Mouse (Mus musculus) Patski (cell line): ENCODE measurements at regions not wholly inside any gene's neighbourhood (a gene's known extent, or its start where the extent isn't known, plus 50 kb on each side); places are given as distances from the start of the nearest gene placed in this dataset.

ENCODE experiments used
- ATAC-seq: fragments of 100-300 bp; one replicate; pipeline ENCODE4 v1.8.0; 2021
- CTCF ChIA-PET: fragments of 350-600 bp; sonication (Branson Sonifier 250); formaldehyde crosslinking; loops from one replicate; lab custom pipeline; 2022; ENCODE audit warnings: inconsistent platforms; lab: Charles Lee
- POLR2A ChIA-PET: fragments of 350-600 bp; sonication (Branson Sonifier 250); formaldehyde crosslinking; loops from one replicate; lab custom pipeline; 2022; ENCODE audit warnings: antibody characterized with exemption, inconsistent platforms; lab: Charles Lee
- DNase-seq: peaks from one replicate; pipeline ENCODE4 v3.0.0-alpha.2; 2011; ENCODE audit warnings: low read depth, low spot score
- H3K27me3 ChIP-seq: fragments of 371-371 bp; one replicate; pipeline ENCODE4 v1.5.1; 2021
- CTCF ChIP-seq: fragments of 100-300 bp; IDR thresholded peaks from one replicate; pipeline ENCODE4 v1.5.1; 2021
- in situ Hi-C: fragments of 300-500 bp; cut with MboI; formaldehyde crosslinking; loops from 3 replicates; pipeline ENCODE4 v1.11.1; 2018; ENCODE audit warnings: low pct_unique_long_range_greater_than_20kb, mixed read lengths

- POLR2A ChIA-PET: no interaction called here
- in situ Hi-C loops: loop anchor here (5.0 kb wide), 1 partner anchor 383 kb away; the partner anchor contains the start of gene Jun
- no peak for ATAC-seq
- H3K27me3 ChIP-seq: no peaks in the 10 kb centered on the region
- DNase-seq: no peak
- CTCF ChIA-PET: no interaction called here
- no peak for TF ChIP-seq CTCF
These were observed 122.2 kb upstream of the Fggy start for GRCm38 (mm10) chr4:95435080-95435479.

GRCm38 (mm10) chr4:95439834-95440233 is 117.5 kb upstream of the Fggy start:
- CTCF ChIA-PET: no interaction called here
- no peaks in the 10 kb centered on the region for H3K27me3 ChIP-seq
- ATAC-seq (no peak), DNase-seq (no peak)
- POLR2A ChIA-PET: no interaction called here
- in situ Hi-C loops: loop anchor here (5.0 kb wide), 2 partner anchors 388 to 432 kb away; partner anchors contain the start of gene Jun
- no peak for TF ChIP-seq CTCF

DNA sequence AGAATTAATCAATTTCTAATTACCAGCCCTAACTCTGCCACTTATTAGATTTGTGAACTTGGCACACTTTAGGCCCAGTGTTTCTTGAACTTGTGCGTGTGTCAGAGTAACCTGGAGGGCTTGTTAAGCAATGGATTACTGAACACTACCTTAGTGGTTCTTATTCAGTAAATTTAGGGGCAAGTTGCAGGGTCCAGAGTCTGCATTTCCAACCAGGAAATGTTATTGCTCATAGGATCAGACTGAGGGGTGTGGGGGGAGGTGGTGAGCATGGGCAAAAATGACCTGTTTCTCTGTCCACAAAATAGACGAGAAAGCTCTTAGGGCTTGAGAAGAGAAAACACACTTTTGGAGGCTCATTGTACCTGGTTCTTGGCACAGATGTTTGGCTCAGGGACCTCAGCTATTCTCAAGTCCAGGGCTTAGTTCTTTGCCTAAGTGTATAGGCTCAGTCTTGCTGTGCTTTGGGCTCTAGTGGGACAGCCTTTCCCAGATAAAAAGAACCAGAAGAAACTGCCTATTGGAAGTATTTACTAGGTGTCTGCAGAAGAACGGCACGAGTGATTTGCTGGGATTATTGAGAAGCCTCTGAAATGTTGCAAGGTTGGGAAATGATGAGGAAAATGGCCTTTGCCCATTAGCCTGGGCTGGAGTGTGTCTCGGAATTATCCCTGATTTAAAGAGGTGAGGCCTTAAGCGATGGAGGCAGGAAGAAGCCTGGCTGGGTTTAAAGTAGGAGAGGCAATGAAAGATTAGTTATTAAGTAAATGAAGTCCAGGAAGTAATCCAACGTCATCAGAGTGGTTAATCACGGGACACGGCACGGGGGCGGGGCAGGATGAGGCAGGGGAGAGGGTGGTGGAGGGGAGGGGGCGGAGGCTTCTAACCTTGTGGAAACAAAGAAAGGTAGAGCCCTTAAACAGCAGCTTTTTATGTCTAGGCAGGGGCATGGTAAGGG is 113.2 kb upstream of the Fggy start:
- CTCF ChIA-PET: no interaction called here
- no peak for TF ChIP-seq CTCF
- POLR2A ChIA-PET: interaction anchor here (1.0 kb wide), 1 partner anchor 141 kb away, joined by 3 read pairs; no protein-coding TSS in a partner anchor
- in situ Hi-C loops: loop anchor here (5.0 kb wide), 1 partner anchor 428 kb away; no protein-coding TSS in a partner anchor
- ATAC-seq: peak; percentile 91
- DNase-seq: peak; percentile 86
- H3K27me3 ChIP-seq: no peaks in the 10 kb centered on the region

DNA sequence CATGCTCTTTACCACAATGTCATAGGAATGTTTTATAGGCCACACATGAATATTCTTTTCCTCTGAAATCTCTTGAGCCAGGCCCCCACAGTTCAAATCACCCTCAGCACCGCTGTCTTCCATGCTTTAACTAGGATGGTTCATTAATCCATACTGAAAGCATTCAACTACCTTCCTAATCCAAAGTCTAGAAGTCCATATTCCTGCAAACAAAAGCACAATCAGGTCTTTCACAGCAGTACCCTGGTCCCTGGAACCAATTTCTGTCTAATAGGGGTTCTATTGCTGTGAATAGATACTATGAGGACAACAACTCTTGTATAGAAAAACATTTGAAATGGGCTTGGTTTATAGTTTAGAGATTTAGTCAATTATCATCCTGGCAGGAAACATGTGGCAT is 107.0 kb upstream of the Fggy start:
- POLR2A ChIA-PET: no interaction called here
- ATAC-seq: no peak
- in situ Hi-C loops: no loop called here

DNA sequence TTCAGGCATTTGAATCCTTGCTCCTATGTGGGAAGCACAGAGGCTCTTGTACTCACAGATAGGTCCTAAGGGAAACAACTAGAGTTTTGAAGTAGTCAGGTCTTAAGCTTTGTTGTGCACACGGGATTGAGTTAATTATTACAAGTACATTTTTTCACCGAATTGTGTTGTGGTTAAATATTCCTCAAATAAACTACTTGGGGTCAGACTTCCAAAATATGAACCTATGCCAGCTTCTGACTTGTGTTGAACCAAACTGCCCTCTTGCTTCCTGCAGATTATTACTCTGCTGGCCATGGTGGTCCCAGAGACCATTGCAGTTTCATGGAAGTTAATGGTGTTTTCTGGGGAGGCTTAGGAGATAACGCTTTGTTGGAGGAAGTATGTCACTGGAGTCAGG is 105.5 kb upstream of the Fggy start:
- CTCF ChIA-PET: no interaction called here
- ATAC-seq: no peak
- no peak for TF ChIP-seq CTCF
- no peak for DNase-seq
- in situ Hi-C loops: no loop called here
- POLR2A ChIA-PET: no interaction called here
- no peaks in the 10 kb centered on the region for H3K27me3 ChIP-seq

More for the DNA sequence above, 107.0 kb upstream of the Fggy start:
- no peak for TF ChIP-seq CTCF
- H3K27me3 ChIP-seq: no peaks in the 10 kb centered on the region
- CTCF ChIA-PET: no interaction called here
- no peak for DNase-seq

GRCm38 (mm10) chr4:95456318-95456717 is 101.0 kb upstream of the Fggy start:
- TF ChIP-seq CTCF: no peak
- H3K27me3 ChIP-seq: no peaks in the 10 kb centered on the region
- DNase-seq (no peak), ATAC-seq (no peak)
- ChIA-PET POLR2A (no interaction called here), CTCF (no interaction called here)
- in situ Hi-C loops: no loop called here

DNA sequence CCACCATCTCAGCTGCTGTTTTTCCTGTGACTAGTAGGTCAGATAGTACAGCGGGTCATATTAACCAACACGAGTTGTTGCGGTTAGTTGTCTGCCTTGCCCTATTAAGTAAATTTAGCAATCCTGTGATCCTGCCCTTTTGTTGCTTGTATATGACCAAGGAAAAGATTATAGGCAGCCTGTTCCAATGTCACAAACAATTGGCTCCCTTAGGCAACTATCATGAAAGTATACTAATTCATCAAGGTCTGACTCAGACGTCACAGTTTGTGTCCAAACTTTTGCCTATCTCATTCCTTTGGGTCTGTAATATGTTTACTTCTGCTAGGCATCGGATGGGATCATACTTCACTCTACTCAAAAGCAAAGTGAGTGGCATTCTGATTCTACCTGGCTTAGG is 100.4 kb upstream of the Fggy start:
- CTCF ChIA-PET: no interaction called here
- no peak for DNase-seq
- POLR2A ChIA-PET: no interaction called here
- H3K27me3 ChIP-seq: no peaks in the 10 kb centered on the region
- ATAC-seq: no peak
- TF ChIP-seq CTCF: no peak
- in situ Hi-C loops: no loop called here

DNA sequence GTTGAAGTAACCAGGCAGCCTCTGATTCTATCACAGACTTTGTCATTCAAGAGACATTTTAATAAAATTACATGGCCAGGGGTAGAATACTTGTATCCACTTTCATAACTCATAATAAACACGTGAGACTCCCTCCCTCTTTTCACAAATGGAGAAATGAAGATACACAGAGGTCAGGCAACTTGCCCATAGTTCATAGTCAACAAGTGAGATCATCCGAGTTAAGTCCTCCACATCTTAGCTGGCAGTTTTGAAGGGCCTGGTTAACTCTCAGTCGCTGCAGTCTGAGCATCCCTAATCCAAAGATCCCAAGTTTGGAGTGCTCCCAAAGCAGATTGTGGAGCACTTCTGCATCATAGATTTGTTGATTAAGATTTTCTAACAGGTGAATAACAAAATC is 94.8 kb upstream of the Fggy start:
- ChIA-PET CTCF (no interaction called here), POLR2A (interaction anchor here (0.6 kb wide), 1 partner anchor 356 kb away, joined by 4 read pairs; no protein-coding TSS in a partner anchor)
- no peaks in the 10 kb centered on the region for H3K27me3 ChIP-seq
- ATAC-seq: no peak
- no peak for DNase-seq
- TF ChIP-seq CTCF: no peak
- in situ Hi-C loops: no loop called here

DNA sequence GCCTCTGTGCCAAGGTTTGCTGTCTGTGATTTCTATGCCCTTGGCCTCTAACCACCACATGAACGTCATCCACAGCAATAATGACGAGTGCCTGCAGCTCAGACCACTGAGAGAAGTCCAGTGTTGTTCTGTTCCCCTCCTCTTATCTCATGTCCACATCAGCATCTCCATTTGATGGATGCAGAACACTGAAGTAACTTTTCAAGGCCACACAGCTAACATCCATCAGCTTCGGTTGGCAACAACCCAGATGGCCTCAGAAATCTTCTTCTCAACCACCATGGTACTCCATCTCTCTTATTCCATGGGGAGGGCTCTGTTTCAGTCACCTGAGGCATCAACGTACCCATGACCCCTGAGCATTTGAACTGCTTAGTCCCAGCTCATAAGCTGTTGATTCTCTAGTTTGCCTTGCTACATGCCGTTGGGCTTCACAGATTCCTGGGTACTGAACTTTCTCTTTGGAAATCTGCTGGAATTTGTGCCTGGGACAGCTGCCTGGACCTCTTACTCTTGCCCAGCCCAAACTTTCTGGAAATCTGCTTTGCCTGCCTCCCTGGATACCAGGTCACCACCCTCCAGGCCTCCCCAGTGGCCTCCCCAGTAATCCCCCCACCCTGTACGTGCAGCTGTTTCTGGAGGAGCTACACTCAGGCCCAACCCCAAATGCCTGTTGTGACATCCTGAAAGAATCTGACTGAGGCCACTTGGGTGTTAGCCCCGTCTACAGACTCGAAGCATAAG is 94.1 kb upstream of the Fggy start:
- ATAC-seq: no peak
- in situ Hi-C loops: no loop called here
- DNase-seq: no peak
- TF ChIP-seq CTCF: no peak
- H3K27me3 ChIP-seq: no peaks in the 10 kb centered on the region
- ChIA-PET CTCF (interaction anchor here (1.3 kb wide), 1 partner anchor 94 kb away, joined by 3 read pairs; the partner anchor contains the start of gene Fggy), POLR2A (no interaction called here)

- no peak for ATAC-seq
- ChIA-PET CTCF (no interaction called here), POLR2A (interaction anchor here (1.0 kb wide), 1 partner anchor 37 kb away, joined by 3 read pairs; no protein-coding TSS in a partner anchor)
- H3K27me3 ChIP-seq: no peaks in the 10 kb centered on the region
- TF ChIP-seq CTCF: no peak
- no peak for DNase-seq
- in situ Hi-C loops: no loop called here
These were observed 90.7 kb upstream of the Fggy start for GRCm38 (mm10) chr4:95466647-95467046.
